Mouse (Mus musculus): ENCODE results near the gene St8sia1. TPM values are rescaled to one million over a fixed set of nuclear protein-coding genes. Genes with fewer than 3 reads are reported as not detected.

St8sia1 gene
- polyA plus RNA-seq, 1 experiment from 2014 or later, result 0.09 TPM

GRCm38 (mm10) chr6:142938549-142939345 is 25.5 kb downstream of the St8sia1 start:
- H3K9ac ChIP-seq, result no peak overlapping the region
- no peak overlapping the region for H3K27ac ChIP-seq
- DNase-seq (no peak), ATAC-seq (ENCODE audit: low read depth) (no peak)
- H3K4me1 ChIP-seq (replicated peaks), result no peaks in the 10 kb centered on the region
- WGBS (ENCODE audit: insufficient replicate concordance), result 61% methylated on average over 9 of the region's 9 CpGs
- no peak overlapping the region for H3K4me3 ChIP-seq (replicated peaks)
- H3K27me3 ChIP-seq, result no peaks in the 10 kb centered on the region
- H3K4me2 ChIP-seq, result no peak overlapping the region
- no peaks in the 10 kb centered on the region for H3K36me3 ChIP-seq
- no peaks in the 10 kb centered on the region for H3K9me3 ChIP-seq (replicated peaks)

DNA sequence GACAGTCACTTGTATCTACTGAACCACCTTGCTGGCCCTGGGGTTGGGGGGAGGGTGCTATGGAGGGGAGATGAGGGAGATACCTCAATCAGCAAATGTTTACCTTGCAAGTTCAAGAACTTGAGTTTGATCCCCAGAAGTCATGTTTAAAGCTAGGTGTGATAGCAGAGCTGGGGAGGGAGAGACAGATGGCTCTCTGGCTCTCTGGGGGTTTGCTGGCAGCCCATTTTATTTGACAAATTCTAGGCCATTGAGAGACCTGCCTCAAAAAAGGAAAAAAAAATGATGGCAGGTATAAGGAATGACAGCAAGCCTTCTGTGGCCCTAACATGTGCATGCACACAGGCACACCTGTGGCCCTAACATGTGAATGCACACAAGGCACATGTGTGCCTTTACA is 26.2 kb downstream of the St8sia1 start:
- Histone ChIP-seq H3K36me3 (no peaks in the 10 kb centered on the region), H3K4me2 (no peak overlapping the region), H3K27me3 (no peaks in the 10 kb centered on the region), H3K9me3 (replicated peaks) (no peaks in the 10 kb centered on the region), H3K4me3 (replicated peaks) (no peak overlapping the region), H3K9ac (no peak overlapping the region), H3K4me1 (replicated peaks) (no peaks in the 10 kb centered on the region), H3K27ac (no peak overlapping the region)
- no peak for DNase-seq
- no peak for ATAC-seq (ENCODE audit: low read depth)

GRCm38 (mm10) chr6:142932582-142932981 is 31.7 kb downstream of the St8sia1 start:
- ATAC-seq (ENCODE audit: low read depth), result no peak

GRCm38 (mm10) chr6:142932144-142932543 is 32.1 kb downstream of the St8sia1 start:
- Histone ChIP-seq H3K4me2 (no peak overlapping the region), H3K9ac (no peak overlapping the region), H3K27ac (no peak overlapping the region), H3K36me3 (no peaks in the 10 kb centered on the region), H3K4me1 (replicated peaks) (no peaks in the 10 kb centered on the region), H3K9me3 (replicated peaks) (no peaks in the 10 kb centered on the region), H3K4me3 (replicated peaks) (no peak overlapping the region), H3K27me3 (no peaks in the 10 kb centered on the region)
- DNase-seq (no peak), ATAC-seq (ENCODE audit: low read depth) (no peak)
- 19% methylated on average over 9 of the region's 9 CpGs for WGBS (ENCODE audit: insufficient replicate concordance)

More at GRCm38 (mm10) chr6:142932582-142932981, 31.7 kb downstream of the St8sia1 start:
- H3K27ac ChIP-seq, result no peak overlapping the region
- H3K4me2 ChIP-seq, result no peak overlapping the region
- no peaks in the 10 kb centered on the region for H3K4me1 ChIP-seq (replicated peaks)
- no peak overlapping the region for H3K4me3 ChIP-seq (replicated peaks)
- no peaks in the 10 kb centered on the region for H3K36me3 ChIP-seq
- H3K9me3 ChIP-seq (replicated peaks), result no peaks in the 10 kb centered on the region
- no peak overlapping the region for H3K9ac ChIP-seq
- WGBS (ENCODE audit: insufficient replicate concordance), result 49% methylated on average over 6 of the region's 6 CpGs
- DNase-seq, result no peak
- H3K27me3 ChIP-seq, result no peaks in the 10 kb centered on the region

GRCm38 (mm10) chr6:142928551-142929309 is 35.5 kb downstream of the St8sia1 start:
- Histone ChIP-seq H3K36me3 (no peaks in the 10 kb centered on the region), H3K27ac (no peak overlapping the region), H3K27me3 (no peaks in the 10 kb centered on the region), H3K9me3 (replicated peaks) (no peaks in the 10 kb centered on the region), H3K4me2 (no peak overlapping the region), H3K9ac (no peak overlapping the region), H3K4me3 (replicated peaks) (no peak overlapping the region), H3K4me1 (replicated peaks) (no peaks in the 10 kb centered on the region)
- no peak for DNase-seq
- 80% methylated on average over 16 of the region's 16 CpGs for WGBS (ENCODE audit: insufficient replicate concordance)
- ATAC-seq (ENCODE audit: low read depth), result no peak

DNA sequence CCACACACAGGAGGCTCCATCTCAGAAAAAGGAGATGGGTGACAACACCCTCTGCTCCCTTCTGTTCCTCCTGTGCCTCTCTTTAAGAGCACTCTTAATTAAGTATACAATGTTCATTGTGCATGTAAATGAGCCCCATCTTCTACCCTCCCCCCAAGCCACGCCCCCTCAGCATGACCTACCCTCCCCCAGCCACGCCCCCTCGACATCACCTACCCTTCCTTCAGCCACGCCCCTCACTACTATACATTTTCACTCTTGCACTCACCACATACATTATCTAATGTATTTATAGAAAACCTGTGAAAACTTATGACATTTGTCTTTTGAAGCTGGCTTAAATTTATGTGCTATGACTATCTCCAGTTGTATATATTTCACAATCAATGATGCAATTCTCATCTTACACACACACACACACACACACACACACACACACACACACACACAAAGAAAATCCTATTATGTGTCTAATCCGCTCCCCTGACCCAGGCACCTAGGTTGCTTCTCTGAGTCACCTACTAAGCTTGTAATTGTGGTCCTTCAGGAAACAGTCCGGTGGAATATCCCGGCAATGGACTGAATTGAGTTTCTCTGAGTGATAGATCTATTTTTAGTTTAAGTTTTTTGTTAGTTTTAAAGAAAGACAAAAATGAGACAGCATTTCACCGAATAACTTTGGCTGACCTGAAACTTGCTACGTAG is 37.2 kb downstream of the St8sia1 start:
- no peaks in the 10 kb centered on the region for H3K36me3 ChIP-seq
- H3K4me2 ChIP-seq, result no peak overlapping the region
- H3K27me3 ChIP-seq, result no peaks in the 10 kb centered on the region
- WGBS (ENCODE audit: insufficient replicate concordance), result 65% methylated on average over 9 of the region's 9 CpGs
- H3K4me1 ChIP-seq (replicated peaks), result no peaks in the 10 kb centered on the region
- no peak overlapping the region for H3K27ac ChIP-seq
- DNase-seq (no peak), ATAC-seq (ENCODE audit: low read depth) (no peak)
- no peak overlapping the region for H3K9ac ChIP-seq
- H3K4me3 ChIP-seq (replicated peaks), result no peak overlapping the region
- no peaks in the 10 kb centered on the region for H3K9me3 ChIP-seq (replicated peaks)

DNA sequence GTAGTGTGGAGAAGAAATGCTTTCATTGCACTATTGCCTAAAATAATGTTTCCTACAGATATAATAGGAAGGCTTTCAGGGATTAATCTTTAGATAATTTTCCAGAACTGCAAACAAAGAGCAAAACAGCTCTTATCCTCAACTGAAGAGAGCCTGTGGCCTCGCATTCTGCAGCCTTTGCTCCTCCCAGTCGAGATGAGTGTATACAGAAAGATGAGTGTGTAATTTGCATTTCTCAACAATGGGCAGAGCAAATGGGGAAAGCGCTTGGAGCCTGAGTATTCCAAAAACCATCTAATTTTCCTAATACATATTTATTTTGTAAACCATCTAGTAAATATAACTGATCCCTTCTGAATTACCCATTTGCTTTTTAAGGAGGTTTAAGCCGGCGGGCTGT is 38.3 kb downstream of the St8sia1 start:
- Histone ChIP-seq H3K4me2 (no peak overlapping the region), H3K27ac (no peak overlapping the region), H3K4me3 (replicated peaks) (no peak overlapping the region), H3K27me3 (no peaks in the 10 kb centered on the region), H3K9me3 (replicated peaks) (no peaks in the 10 kb centered on the region), H3K36me3 (no peaks in the 10 kb centered on the region), H3K4me1 (replicated peaks) (no peaks in the 10 kb centered on the region), H3K9ac (no peak overlapping the region)
- ATAC-seq (ENCODE audit: low read depth), result no peak
- no peak for DNase-seq
- WGBS (ENCODE audit: insufficient replicate concordance), result 70% methylated on average over 5 of the region's 5 CpGs

GRCm38 (mm10) chr6:142925374-142925773 is 38.9 kb downstream of the St8sia1 start:
- Histone ChIP-seq H3K27me3 (no peaks in the 10 kb centered on the region), H3K27ac (no peak overlapping the region), H3K9ac (no peak overlapping the region), H3K9me3 (replicated peaks) (no peaks in the 10 kb centered on the region), H3K4me1 (replicated peaks) (no peaks in the 10 kb centered on the region), H3K4me3 (replicated peaks) (no peak overlapping the region), H3K36me3 (no peaks in the 10 kb centered on the region), H3K4me2 (no peak overlapping the region)
- ATAC-seq (ENCODE audit: low read depth) (no peak), DNase-seq (no peak)
- 68% methylated on average over 3 of the region's 3 CpGs for WGBS (ENCODE audit: insufficient replicate concordance)

DNA sequence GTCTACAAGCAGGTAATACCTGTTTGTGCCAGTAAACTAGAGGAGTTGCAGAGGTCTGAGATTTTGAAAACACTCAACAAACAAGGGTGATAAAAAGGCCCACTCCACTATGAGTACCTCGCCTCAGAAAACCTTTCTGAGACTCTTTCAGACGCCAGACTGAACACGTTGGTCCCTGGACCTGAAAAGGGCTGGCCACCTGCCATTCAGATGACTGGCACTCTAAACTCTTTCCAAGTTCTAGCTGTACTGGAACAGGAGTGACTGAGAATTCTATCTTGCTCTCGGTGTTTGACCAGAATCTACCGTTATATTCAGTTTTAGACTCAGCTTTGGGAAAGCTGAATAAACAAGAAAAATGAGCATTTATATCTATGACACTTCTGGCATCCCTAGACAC is 43.4 kb downstream of the St8sia1 start:
- no peaks in the 10 kb centered on the region for H3K27me3 ChIP-seq
- no peak for DNase-seq
- H3K9ac ChIP-seq, result no peak overlapping the region
- H3K4me2 ChIP-seq, result no peak overlapping the region
- no peaks in the 10 kb centered on the region for H3K9me3 ChIP-seq (replicated peaks)
- no peaks in the 10 kb centered on the region for H3K4me1 ChIP-seq (replicated peaks)
- no peak overlapping the region for H3K27ac ChIP-seq
- H3K4me3 ChIP-seq (replicated peaks), result no peak overlapping the region
- WGBS (ENCODE audit: insufficient replicate concordance), result 56% methylated on average over 5 of the region's 5 CpGs
- no peak for ATAC-seq (ENCODE audit: low read depth)
- H3K36me3 ChIP-seq, result no peaks in the 10 kb centered on the region

GRCm38 (mm10) chr6:142918691-142919090 is 45.6 kb downstream of the St8sia1 start:
- WGBS (ENCODE audit: insufficient replicate concordance), result 78% methylated on average over 6 of the region's 6 CpGs
- Histone ChIP-seq H3K4me3 (replicated peaks) (no peak overlapping the region), H3K9ac (no peak overlapping the region), H3K4me1 (replicated peaks) (peaks cover 3% of the 10 kb centered on the region; the same call in 1 of the 2 replicates), H3K4me2 (no peak overlapping the region), H3K36me3 (no peaks in the 10 kb centered on the region), H3K27ac (no peak overlapping the region), H3K27me3 (no peaks in the 10 kb centered on the region), H3K9me3 (replicated peaks) (no peaks in the 10 kb centered on the region)
- ATAC-seq (ENCODE audit: low read depth) (no peak), DNase-seq (no peak)

DNA sequence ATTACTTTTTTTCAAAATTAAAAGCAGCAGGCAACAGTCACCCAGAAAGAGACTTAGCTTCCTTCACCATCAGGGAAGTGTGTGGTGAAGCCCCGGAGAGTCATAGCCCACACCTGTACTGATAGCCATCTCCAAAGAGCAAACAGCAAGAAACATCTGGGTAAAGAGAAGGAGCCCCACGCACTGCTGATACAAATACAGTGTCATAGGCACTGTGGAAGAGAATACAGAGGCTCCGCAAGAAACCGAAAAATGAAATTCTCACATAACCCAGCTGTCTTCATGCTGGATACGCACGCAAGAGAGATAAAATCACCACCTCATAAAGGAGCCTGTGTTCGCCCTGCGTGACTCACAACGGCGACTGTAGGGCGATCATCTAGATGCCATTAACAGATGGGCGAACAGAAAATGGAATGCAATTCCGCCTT is 46.8 kb downstream of the St8sia1 start:
- Histone ChIP-seq H3K36me3 (no peaks in the 10 kb centered on the region), H3K4me1 (replicated peaks) (peaks cover 3% of the 10 kb centered on the region; the same call in 1 of the 2 replicates), H3K27me3 (no peaks in the 10 kb centered on the region), H3K4me3 (replicated peaks) (no peak overlapping the region), H3K27ac (no peak overlapping the region), H3K9ac (no peak overlapping the region), H3K4me2 (no peak overlapping the region), H3K9me3 (replicated peaks) (no peaks in the 10 kb centered on the region)
- 64% methylated on average over 13 of the region's 13 CpGs for whole genome bisulfite sequencing (ENCODE audit: insufficient replicate concordance)
- no peak for ATAC-seq (ENCODE audit: low read depth)
- no peak for DNase-seq

Measured in liver, embryonic 13.5 days (tissue).